Mouse (Mus musculus): Measurements from ENCODE around the gene Slk. TPM values are rescaled to one million over a fixed set of nuclear protein-coding genes. Genes with fewer than 3 reads are reported as not detected.

The Slk gene
- polyA plus RNA-seq, 1 experiment = 12.1 TPM

DNA sequence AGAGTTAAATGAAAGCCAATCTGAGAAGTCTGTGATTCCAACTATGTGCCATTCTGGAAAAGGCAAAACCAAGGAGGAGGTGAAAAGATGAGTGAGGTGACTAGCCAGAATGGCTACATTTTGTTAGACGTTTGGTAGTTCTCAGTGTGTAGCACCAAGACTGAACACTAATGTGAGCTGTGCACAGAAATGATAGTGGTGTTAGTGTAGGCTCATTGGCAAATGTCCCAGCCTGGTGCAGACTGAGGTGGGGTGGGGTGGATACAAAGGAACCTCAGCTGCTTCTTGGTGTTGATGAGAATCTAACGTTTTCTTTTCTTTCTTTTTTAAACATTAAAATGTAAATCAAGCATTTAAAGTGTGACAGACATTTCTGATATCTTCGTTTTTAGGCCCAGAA, 29.0 kb downstream of the Slk start:
- Histone ChIP-seq H3K4me2 (ENCODE audit: low read depth) (no peak overlapping the region), H3K4me3 (no peak overlapping the region), H3ac (ENCODE audit: control insufficient read depth, insufficient read length) (no peak overlapping the region), H3K27me3 (ENCODE audit: control insufficient read depth, insufficient read depth, insufficient read length) (no peaks in the 10 kb centered on the region), H3K79me2 (ENCODE audit: control insufficient read depth, insufficient read depth) (peaks cover 63% of the 10 kb centered on the region), H3K36me3 (ENCODE audit: control insufficient read depth, insufficient read depth) (peaks cover 8% of the 10 kb centered on the region)
- no peak for TF ChIP-seq TCF12 (IDR thresholded peaks at IDR 0.05; ENCODE audit: insufficient read depth, poor library complexity, severe bottlenecking)
- no peak for TF ChIP-seq POLR2AphosphoS2 (IDR thresholded peaks at IDR 0.05; ENCODE audit: insufficient read length, low read depth)
- TF ChIP-seq TCF3 (IDR thresholded peaks at IDR 0.05; ENCODE audit: insufficient read length, low read depth) = no peak
- TF ChIP-seq SRF (IDR thresholded peaks at IDR 0.05; ENCODE audit: control insufficient read depth, insufficient read length, low read depth) = no peak
- TF ChIP-seq MYOD1 (IDR thresholded peaks at IDR 0.05; ENCODE audit: control insufficient read depth in 1 of 3, insufficient read length in 2 of 3, low read depth in 2 of 3) = no peak
- TF ChIP-seq REST (IDR thresholded peaks at IDR 0.05; ENCODE audit: insufficient read depth, insufficient read length) = no peak
- no peak for TF ChIP-seq USF1 (IDR thresholded peaks at IDR 0.05; ENCODE audit: low read depth)
- TF ChIP-seq E2F4 (IDR thresholded peaks at IDR 0.05; ENCODE audit: insufficient read depth) = no peak
- no peak for TF ChIP-seq MAX (IDR thresholded peaks at IDR 0.05; ENCODE audit: low read depth)
- TF ChIP-seq POLR2A (IDR thresholded peaks at IDR 0.05; ENCODE audit: insufficient read length, low read depth) = no peak
- TF ChIP-seq CEBPB (IDR thresholded peaks at IDR 0.05; ENCODE audit: insufficient read depth, poor library complexity, severe bottlenecking) = no peak
- no peak for TF ChIP-seq MYOG (IDR thresholded peaks at IDR 0.05; ENCODE audit: control insufficient read depth in 1 of 3, insufficient read depth in 1 of 3, insufficient read length in 2 of 3, low read depth in 2 of 3)

GRCm38 (mm10) chr19:47613442-47613841, 34.0 kb downstream of the Slk start:
- Histone ChIP-seq H3K27me3 (ENCODE audit: control insufficient read depth, insufficient read depth, insufficient read length) (no peaks in the 10 kb centered on the region), H3K36me3 (ENCODE audit: control insufficient read depth, insufficient read depth) (peaks cover 41% of the 10 kb centered on the region), H3K4me2 (ENCODE audit: low read depth) (no peak overlapping the region), H3K79me2 (ENCODE audit: control insufficient read depth, insufficient read depth) (peaks cover 25% of the 10 kb centered on the region), H3K4me3 (no peak overlapping the region), H3ac (ENCODE audit: control insufficient read depth, insufficient read length) (no peak overlapping the region)
- TF ChIP-seq MYOG (IDR thresholded peaks at IDR 0.05; ENCODE audit: control insufficient read depth in 1 of 3, insufficient read depth in 1 of 3, insufficient read length in 2 of 3, low read depth in 2 of 3) (no peak), TCF12 (IDR thresholded peaks at IDR 0.05; ENCODE audit: insufficient read depth, poor library complexity, severe bottlenecking) (no peak), POLR2AphosphoS2 (IDR thresholded peaks at IDR 0.05; ENCODE audit: insufficient read length, low read depth) (no peak), CEBPB (IDR thresholded peaks at IDR 0.05; ENCODE audit: insufficient read depth, poor library complexity, severe bottlenecking) (no peak), SRF (IDR thresholded peaks at IDR 0.05; ENCODE audit: control insufficient read depth, insufficient read length, low read depth) (no peak), USF1 (IDR thresholded peaks at IDR 0.05; ENCODE audit: low read depth) (no peak), MYOD1 (IDR thresholded peaks at IDR 0.05; ENCODE audit: control insufficient read depth in 1 of 3, insufficient read length in 2 of 3, low read depth in 2 of 3) (no peak), MAX (IDR thresholded peaks at IDR 0.05; ENCODE audit: low read depth) (no peak), POLR2A (IDR thresholded peaks at IDR 0.05; ENCODE audit: insufficient read length, low read depth) (no peak), TCF3 (IDR thresholded peaks at IDR 0.05; ENCODE audit: insufficient read length, low read depth) (no peak), REST (IDR thresholded peaks at IDR 0.05; ENCODE audit: insufficient read depth, insufficient read length) (no peak), E2F4 (IDR thresholded peaks at IDR 0.05; ENCODE audit: insufficient read depth) (no peak)

- H3K27me3 ChIP-seq (ENCODE audit: control insufficient read depth, insufficient read depth, insufficient read length) = no peaks in the 10 kb centered on the region
- no peak overlapping the region for H3ac ChIP-seq (ENCODE audit: control insufficient read depth, insufficient read length)
- H3K36me3 ChIP-seq (ENCODE audit: control insufficient read depth, insufficient read depth) = peaks cover 81% of the 10 kb centered on the region
- no peaks in the 10 kb centered on the region for H3K79me2 ChIP-seq (ENCODE audit: control insufficient read depth, insufficient read depth)
- no peak overlapping the region for H3K4me3 ChIP-seq
- H3K4me2 ChIP-seq (ENCODE audit: low read depth) = no peak overlapping the region
- TF ChIP-seq MAX (IDR thresholded peaks at IDR 0.05; ENCODE audit: low read depth) = no peak
These were observed 42.0 kb downstream of the Slk start for GRCm38 (mm10) chr19:47621478-47621877.

DNA sequence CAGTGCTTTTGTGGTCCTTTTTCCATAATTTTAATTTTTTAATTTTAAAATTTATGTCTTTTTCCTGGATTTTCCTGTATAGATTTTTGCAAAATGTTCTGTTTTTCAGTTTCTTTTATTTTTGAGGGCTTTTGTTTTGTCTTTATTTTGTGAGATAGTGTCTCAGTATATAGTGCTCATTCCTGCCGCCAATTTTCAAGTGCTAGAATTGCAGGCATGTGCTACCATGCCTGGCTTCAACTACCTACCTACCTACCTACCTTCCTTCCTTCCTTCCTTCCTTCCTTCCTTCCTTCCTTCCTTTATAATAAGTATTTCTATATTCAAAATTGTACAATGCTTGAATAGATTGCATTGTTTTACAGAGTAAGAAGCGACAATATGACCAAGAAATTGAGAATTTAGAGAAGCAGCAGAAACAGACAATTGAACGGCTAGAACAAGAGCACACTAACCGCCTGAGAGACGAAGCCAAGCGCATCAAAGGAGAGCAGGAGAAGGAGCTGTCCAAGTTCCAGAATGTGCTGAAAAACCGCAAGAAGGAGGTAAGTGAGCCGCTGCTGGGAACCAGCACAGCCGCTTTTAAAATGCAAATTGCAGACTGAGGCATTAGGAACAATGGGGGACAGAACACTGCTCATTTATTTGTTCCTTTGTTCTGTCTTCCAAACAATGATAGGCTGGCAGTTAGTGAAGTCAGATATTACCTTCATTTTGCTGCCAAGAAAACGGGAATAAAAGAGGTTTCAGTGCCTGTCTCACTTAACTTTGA, 45.6 kb downstream of the Slk start:
- Histone ChIP-seq H3K4me2 (ENCODE audit: low read depth) (no peak overlapping the region), H3K36me3 (ENCODE audit: control insufficient read depth, insufficient read depth) (peaks cover 58% of the 10 kb centered on the region), H3K79me2 (ENCODE audit: control insufficient read depth, insufficient read depth) (no peaks in the 10 kb centered on the region), H3K27me3 (ENCODE audit: control insufficient read depth, insufficient read depth, insufficient read length) (no peaks in the 10 kb centered on the region), H3ac (ENCODE audit: control insufficient read depth, insufficient read length) (no peak overlapping the region), H3K4me3 (no peak overlapping the region)
- no peak for TF ChIP-seq POLR2A (IDR thresholded peaks at IDR 0.05; ENCODE audit: insufficient read length, low read depth)
- TF ChIP-seq SRF (IDR thresholded peaks at IDR 0.05; ENCODE audit: control insufficient read depth, insufficient read length, low read depth) = no peak
- no peak for TF ChIP-seq TCF12 (IDR thresholded peaks at IDR 0.05; ENCODE audit: insufficient read depth, poor library complexity, severe bottlenecking)
- TF ChIP-seq TCF3 (IDR thresholded peaks at IDR 0.05; ENCODE audit: insufficient read length, low read depth) = no peak
- no peak for TF ChIP-seq USF1 (IDR thresholded peaks at IDR 0.05; ENCODE audit: low read depth)
- TF ChIP-seq REST (IDR thresholded peaks at IDR 0.05; ENCODE audit: insufficient read depth, insufficient read length) = no peak
- no peak for TF ChIP-seq MYOD1 (IDR thresholded peaks at IDR 0.05; ENCODE audit: control insufficient read depth in 1 of 3, insufficient read length in 2 of 3, low read depth in 2 of 3)
- no peak for TF ChIP-seq CEBPB (IDR thresholded peaks at IDR 0.05; ENCODE audit: insufficient read depth, poor library complexity, severe bottlenecking)
- no peak for TF ChIP-seq MAX (IDR thresholded peaks at IDR 0.05; ENCODE audit: low read depth)
- TF ChIP-seq MYOG (IDR thresholded peaks at IDR 0.05; ENCODE audit: control insufficient read depth in 1 of 3, insufficient read depth in 1 of 3, insufficient read length in 2 of 3, low read depth in 2 of 3) = no peak
- no peak for TF ChIP-seq E2F4 (IDR thresholded peaks at IDR 0.05; ENCODE audit: insufficient read depth)
- no peak for TF ChIP-seq POLR2AphosphoS2 (IDR thresholded peaks at IDR 0.05; ENCODE audit: insufficient read length, low read depth)
